Mouse (Mus musculus) myocyte (in vitro differentiated cells): ENCODE results near the gene A530064D06Rik.

Source experiments
- CEBPB ChIP-seq: IDR thresholded peaks from 2 replicates; pipeline ENCODE4 v1.6.1; 2011; ENCODE audit warnings: mild to moderate bottlenecking, moderate library complexity; ENCODE audit not compliant: poor library complexity, insufficient read depth, severe bottlenecking
- E2F4 ChIP-seq: IDR thresholded peaks from one replicate; pipeline ENCODE4 v1.6.1; 2011; ENCODE audit warnings: mild to moderate bottlenecking, control low read depth, moderate library complexity; ENCODE audit not compliant: insufficient read depth
- MAX ChIP-seq: IDR thresholded peaks from one replicate; pipeline ENCODE4 v1.6.1; 2011; ENCODE audit warnings: low read depth, mild to moderate bottlenecking, control low read depth
- MYOD1 ChIP-seq, 3 experiments: IDR thresholded peaks; one replicate each; pipeline ENCODE4 v1.6.1; 2011; ENCODE audit warnings: control low read depth in 2 of 3, low read depth in 2 of 3, mild to moderate bottlenecking in 2 of 3, moderate library complexity in 1 of 3; ENCODE audit not compliant: insufficient read length in 2 of 3, control insufficient read depth in 1 of 3
- MYOG ChIP-seq, 3 experiments: IDR thresholded peaks; one replicate each; pipeline ENCODE4 v1.6.1; 2011; ENCODE audit warnings: control low read depth in 2 of 3, low read depth in 2 of 3, mild to moderate bottlenecking in 2 of 3; ENCODE audit not compliant: insufficient read length in 2 of 3, control insufficient read depth in 1 of 3, insufficient read depth in 1 of 3
- POLR2A ChIP-seq: IDR thresholded peaks from one replicate; pipeline ENCODE4 v1.6.1; 2011; ENCODE audit warnings: low read depth, mild to moderate bottlenecking, control low read depth, moderate library complexity; ENCODE audit not compliant: insufficient read length
- POLR2AphosphoS2 ChIP-seq: IDR thresholded peaks from one replicate; pipeline ENCODE4 v1.6.1; 2011; ENCODE audit warnings: low read depth, control low read depth; ENCODE audit not compliant: insufficient read length
- REST ChIP-seq: IDR thresholded peaks from one replicate; pipeline ENCODE4 v1.6.1; 2011; ENCODE audit warnings: mild to moderate bottlenecking, control low read depth, moderate library complexity; ENCODE audit not compliant: insufficient read depth, insufficient read length
- SRF ChIP-seq: IDR thresholded peaks from one replicate; pipeline ENCODE4 v1.6.1; 2011; ENCODE audit warnings: low read depth; ENCODE audit not compliant: control insufficient read depth, insufficient read length
- TCF12 ChIP-seq: IDR thresholded peaks from one replicate; pipeline ENCODE4 v1.6.1; 2011; ENCODE audit warnings: mild to moderate bottlenecking, control low read depth; ENCODE audit not compliant: poor library complexity, insufficient read depth, severe bottlenecking
- TCF3 ChIP-seq: IDR thresholded peaks from one replicate; pipeline ENCODE4 v1.6.1; 2011; ENCODE audit warnings: low read depth, control low read depth; ENCODE audit not compliant: insufficient read length
- USF1 ChIP-seq: IDR thresholded peaks from one replicate; pipeline ENCODE4 v1.6.1; 2011; ENCODE audit warnings: low read depth, mild to moderate bottlenecking, control low read depth, moderate library complexity

- TF ChIP-seq CEBPB (no peak), POLR2A (no peak), POLR2AphosphoS2 (no peak), MYOG (IDR thresholded peaks at IDR 0.05; ENCODE audit: control insufficient read depth in 1 of 3, insufficient read depth in 1 of 3, insufficient read length in 2 of 3, low read depth in 2 of 3) (no peak), USF1 (no peak), TCF12 (no peak), E2F4 (no peak), SRF (no peak), MAX (no peak), REST (no peak), MYOD1 (IDR thresholded peaks at IDR 0.05; ENCODE audit: control insufficient read depth in 1 of 3, insufficient read length in 2 of 3, low read depth in 2 of 3) (no peak), TCF3 (no peak)
Observed at GRCm38 (mm10) chr17:48110547-48111287, 56.4 kb downstream of the A530064D06Rik start.
